Mouse (Mus musculus): ENCODE measurements around the gene Klkb1.

- TF ChIP-seq CTCF (IDR thresholded peaks at IDR 0.05; ENCODE audit: low read depth) (no peak), EP300 (optimal IDR thresholded peaks at IDR 0.05) (no peak)
Measured at GRCm38 (mm10) chr8:45281630-45282029, 13.0 kb downstream of the Klkb1 start.
